Mouse (Mus musculus) kidney, adult 8-10 months (tissue): ENCODE data around the gene Fdx1l.

ENCODE experiments used
- DNase-seq, 2 experiments: peaks; one replicate each; pipeline ENCODE4 v3.0.0; 2022

The Fdx1l gene

GRCm38 (mm10) chr9:21073044-21073840, at the start of gene Fdx1l, which contains the start of gene Gm49373:
Gene Fdx1l, minus strand, starts transcription at chr9:21073614.
Gene Gm49373, minus strand, starts transcription at chr9:21073096.
- DNase-seq, result peak; percentile 90 to 92

- peak in 1 of 2 experiments; percentile 22 for DNase-seq
Measured at GRCm38 (mm10) chr9:21121483-21121882, 48.1 kb upstream of the Fdx1l start.

GRCm38 (mm10) chr9:21117073-21117472, 43.7 kb upstream of the Fdx1l start:
- no peak for DNase-seq

- no peak for DNase-seq
Measured at GRCm38 (mm10) chr9:21115105-21115504, 41.7 kb upstream of the Fdx1l start.

- DNase-seq, result no peak
Measured at GRCm38 (mm10) chr9:21114190-21114589, 40.8 kb upstream of the Fdx1l start.

GRCm38 (mm10) chr9:21113751-21114150, 40.3 kb upstream of the Fdx1l start:
- no peak for DNase-seq

GRCm38 (mm10) chr9:21107607-21108237, 34.3 kb upstream of the Fdx1l start:
- DNase-seq, result no peak

GRCm38 (mm10) chr9:21105760-21106564, 32.5 kb upstream of the Fdx1l start:
- no peak for DNase-seq

- no peak for DNase-seq
Measured at GRCm38 (mm10) chr9:21104814-21105213, 31.4 kb upstream of the Fdx1l start.

- DNase-seq, result no peak
Measured at GRCm38 (mm10) chr9:21102076-21102475, 28.7 kb upstream of the Fdx1l start.

- no peak for DNase-seq
Measured at GRCm38 (mm10) chr9:21100447-21101161, 27.2 kb upstream of the Fdx1l start.

GRCm38 (mm10) chr9:21097793-21098192, 24.4 kb upstream of the Fdx1l start:
- no peak for DNase-seq

GRCm38 (mm10) chr9:21095958-21096357, 22.5 kb upstream of the Fdx1l start:
- no peak for DNase-seq

- no peak for DNase-seq
Measured at GRCm38 (mm10) chr9:21093423-21093822, 20.0 kb upstream of the Fdx1l start.

GRCm38 (mm10) chr9:21091707-21092320, 18.4 kb upstream of the Fdx1l start, which contains the start of the genes Gm38431 and Raver1:
Gene Gm38431, minus strand, starts transcription at chr9:21091997.
Gene Raver1, minus strand, starts transcription at chr9:21092008.
- DNase-seq, result peak; percentile 99

GRCm38 (mm10) chr9:21090972-21091706, 17.7 kb upstream of the Fdx1l start:
- no peak for DNase-seq

GRCm38 (mm10) chr9:21090537-21090936, 17.1 kb upstream of the Fdx1l start:
- no peak for DNase-seq

GRCm38 (mm10) chr9:21083324-21083723, 9.9 kb upstream of the Fdx1l start:
- no peak for DNase-seq

- no peak for DNase-seq
Measured at GRCm38 (mm10) chr9:21081127-21081526, 7.7 kb upstream of the Fdx1l start.

- no peak for DNase-seq
Measured at GRCm38 (mm10) chr9:21075625-21076024, 2.2 kb upstream of the Fdx1l start.

GRCm38 (mm10) chr9:21074173-21074572, 759 bp upstream of the Fdx1l start:
- DNase-seq, result peak in 1 of 2 experiments; percentile 6
